Mouse (Mus musculus): ENCODE data around the gene Ncam1. TPM values are rescaled to one million over a fixed set of nuclear protein-coding genes. Genes with fewer than 3 reads are reported as not detected.

Ncam1 gene
- polyA plus RNA-seq, 1 experiment from 2014 or later = 373 TPM

DNA sequence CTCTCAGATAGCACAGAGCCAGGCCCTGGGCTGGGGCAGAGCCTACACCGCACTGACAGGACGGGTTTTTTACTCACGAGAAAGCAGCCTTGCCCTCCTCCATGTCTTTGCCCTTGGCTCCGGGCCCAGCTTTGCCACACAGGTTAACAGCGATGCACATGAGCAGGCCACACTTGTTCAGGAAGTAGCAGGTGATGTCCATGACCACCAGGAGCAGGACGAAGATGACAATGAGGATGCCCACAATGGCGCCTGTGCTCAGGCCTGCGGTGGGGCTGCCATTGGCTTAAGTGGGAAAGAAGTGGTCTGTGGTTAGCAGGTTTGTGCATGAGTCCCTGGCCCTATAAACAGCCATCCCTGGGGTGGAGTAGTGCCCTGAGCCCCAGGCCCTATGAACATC lies 289.1 kb downstream of the Ncam1 start:
- Histone ChIP-seq H3K4me3 (ENCODE audit: low read depth, low read length) (no peak overlapping the region), H3K36me3 (ENCODE audit: control insufficient read depth, insufficient read depth, low read length) (peaks cover 52% of the 10 kb centered on the region), H3K27me3 (ENCODE audit: control insufficient read depth, insufficient read depth, low read length) (no peaks in the 10 kb centered on the region), H3K27ac (ENCODE audit: low read depth, low read length) (no peak overlapping the region; the same call in 1 of the 2 replicates), H3K4me2 (ENCODE audit: low read depth, low read length) (no peak overlapping the region), H3K9ac (replicated peaks; ENCODE audit: low read depth, low read length) (no peak overlapping the region), H3K9me3 (ENCODE audit: control insufficient read depth, low read length) (no peaks in the 10 kb centered on the region), H3K4me1 (ENCODE audit: control insufficient read depth, insufficient read depth, low read length) (no peaks in the 10 kb centered on the region)
- 96% methylated on average over 8 of the region's 8 CpGs for WGBS
- no peak for ATAC-seq (ENCODE audit: low read depth)

DNA sequence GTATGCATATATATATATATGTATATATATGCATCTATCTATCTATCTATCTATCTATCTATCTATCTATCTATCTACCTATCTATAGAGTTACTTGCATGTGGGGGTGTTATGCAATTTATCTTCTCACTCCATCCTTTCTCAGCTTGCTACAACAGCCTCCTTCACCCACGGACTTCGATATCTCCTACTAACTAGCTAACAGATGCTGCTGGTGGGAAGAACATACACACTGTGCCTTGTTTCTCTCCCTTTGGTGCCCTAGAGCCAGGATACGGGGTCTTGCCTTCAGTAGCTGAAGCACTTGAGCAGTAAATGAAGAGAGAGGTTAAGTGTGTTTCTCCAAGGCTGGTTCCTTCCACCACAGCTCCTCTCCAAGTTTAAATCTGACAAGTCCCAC lies 289.6 kb downstream of the Ncam1 start:
- Histone ChIP-seq H3K9me3 (ENCODE audit: control insufficient read depth, low read length) (no peaks in the 10 kb centered on the region), H3K27ac (ENCODE audit: low read depth, low read length) (no peak overlapping the region), H3K36me3 (ENCODE audit: control insufficient read depth, insufficient read depth, low read length) (peaks cover 55% of the 10 kb centered on the region), H3K27me3 (ENCODE audit: control insufficient read depth, insufficient read depth, low read length) (no peaks in the 10 kb centered on the region), H3K9ac (replicated peaks; ENCODE audit: low read depth, low read length) (no peak overlapping the region), H3K4me1 (ENCODE audit: control insufficient read depth, insufficient read depth, low read length) (no peaks in the 10 kb centered on the region), H3K4me2 (ENCODE audit: low read depth, low read length) (no peak overlapping the region), H3K4me3 (ENCODE audit: low read depth, low read length) (no peak overlapping the region)
- no peak for ATAC-seq (ENCODE audit: low read depth)
- WGBS = 99% methylated on average over 3 of the region's 3 CpGs

DNA sequence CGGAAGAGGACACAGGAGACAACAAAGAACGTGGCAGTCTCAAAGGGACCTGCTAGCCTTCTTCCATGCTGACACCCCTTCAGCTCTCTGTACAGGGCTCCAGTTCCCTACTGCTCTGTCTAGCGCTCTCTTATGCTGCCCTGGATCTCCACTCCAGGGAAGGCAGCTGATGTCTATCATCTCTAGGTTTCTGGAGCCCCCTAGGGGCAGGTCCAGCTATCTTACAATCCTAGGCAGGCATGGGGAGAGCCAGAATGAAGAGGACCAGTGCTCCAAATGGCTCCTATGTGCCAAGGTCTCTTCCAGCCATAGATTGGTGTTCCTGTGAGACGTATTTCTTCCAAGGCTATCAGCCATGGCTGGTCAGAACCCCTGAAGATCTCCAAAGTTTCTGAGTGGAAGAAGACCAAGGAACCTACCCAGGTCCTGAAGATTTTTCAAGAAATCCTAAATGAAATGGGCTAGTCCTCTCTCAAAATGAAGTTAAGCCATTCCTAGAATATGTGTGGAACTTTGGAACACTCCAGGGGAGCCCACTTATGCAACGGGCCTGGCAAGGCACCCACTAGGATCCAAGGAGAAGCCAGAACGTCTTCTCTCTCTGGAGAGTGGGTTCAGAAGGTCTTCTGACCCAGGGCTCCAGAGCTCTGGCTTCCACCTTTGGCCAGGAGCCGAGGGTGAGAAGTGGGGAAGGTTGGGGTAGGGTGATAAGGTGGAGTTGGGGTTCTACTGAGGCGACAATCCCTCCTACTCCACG lies 290.7 kb downstream of the Ncam1 start:
- Histone ChIP-seq H3K9me3 (ENCODE audit: control insufficient read depth, low read length) (no peaks in the 10 kb centered on the region), H3K4me2 (ENCODE audit: low read depth, low read length) (no peak overlapping the region), H3K9ac (replicated peaks; ENCODE audit: low read depth, low read length) (no peak overlapping the region), H3K27ac (ENCODE audit: low read depth, low read length) (no peak overlapping the region), H3K36me3 (ENCODE audit: control insufficient read depth, insufficient read depth, low read length) (peaks cover 56% of the 10 kb centered on the region), H3K4me1 (ENCODE audit: control insufficient read depth, insufficient read depth, low read length) (no peaks in the 10 kb centered on the region), H3K4me3 (ENCODE audit: low read depth, low read length) (no peak overlapping the region), H3K27me3 (ENCODE audit: control insufficient read depth, insufficient read depth, low read length) (no peaks in the 10 kb centered on the region)
- 97% methylated on average over 9 of the region's 9 CpGs for WGBS
- ATAC-seq (ENCODE audit: low read depth) = no peak

DNA sequence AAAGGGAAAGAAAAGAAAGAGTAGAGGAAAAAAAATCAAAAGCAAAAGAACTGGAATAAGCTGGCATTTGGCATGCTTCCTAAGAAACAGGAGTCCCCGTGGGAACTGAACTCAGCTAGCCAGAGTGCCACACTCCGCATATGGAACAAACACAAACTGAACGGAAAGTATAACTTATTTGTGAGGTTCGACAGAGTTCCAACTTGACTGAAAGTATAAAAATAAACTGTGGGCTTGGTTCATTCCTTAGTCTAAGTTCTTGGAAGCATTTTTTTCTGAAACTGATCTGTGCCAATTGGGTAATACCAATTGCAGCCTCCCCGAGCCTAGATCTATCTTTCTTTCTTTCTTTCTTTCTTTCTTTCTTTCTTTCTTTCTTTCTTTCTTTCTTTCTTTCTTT lies 294.1 kb downstream of the Ncam1 start:
- H3K4me2 ChIP-seq (ENCODE audit: low read depth, low read length) = no peak overlapping the region
- H3K36me3 ChIP-seq (ENCODE audit: control insufficient read depth, insufficient read depth, low read length) = peaks cover 48% of the 10 kb centered on the region
- H3K9ac ChIP-seq (replicated peaks; ENCODE audit: low read depth, low read length) = no peak overlapping the region
- no peak overlapping the region for H3K27ac ChIP-seq (ENCODE audit: low read depth, low read length)
- no peaks in the 10 kb centered on the region for H3K4me1 ChIP-seq (ENCODE audit: control insufficient read depth, insufficient read depth, low read length)
- ATAC-seq (ENCODE audit: low read depth) = no peak
- H3K27me3 ChIP-seq (ENCODE audit: control insufficient read depth, insufficient read depth, low read length) = no peaks in the 10 kb centered on the region
- no peaks in the 10 kb centered on the region for H3K9me3 ChIP-seq (ENCODE audit: control insufficient read depth, low read length)
- H3K4me3 ChIP-seq (ENCODE audit: low read depth, low read length) = no peak overlapping the region
- WGBS = 71% methylated on average over 5 of the region's 5 CpGs

DNA sequence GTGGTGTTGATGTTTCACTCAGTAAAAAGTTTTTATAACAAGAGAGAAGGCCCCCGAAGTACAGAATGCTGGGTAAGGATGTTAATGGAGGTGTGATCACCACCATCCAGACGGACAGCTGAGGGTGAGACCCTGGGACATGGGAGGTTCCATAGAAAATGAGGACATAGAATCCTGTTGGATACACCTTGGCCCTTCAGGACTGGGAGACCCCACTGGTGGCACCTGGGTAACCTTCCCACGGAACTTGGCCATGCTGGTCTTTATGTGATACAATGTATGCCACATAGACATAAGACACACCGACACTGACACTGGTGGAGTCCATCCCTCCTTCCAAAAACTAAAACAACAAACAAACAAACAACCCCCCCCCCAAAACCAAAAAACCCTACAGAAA lies 296.5 kb downstream of the Ncam1 start:
- no peak for ATAC-seq (ENCODE audit: low read depth)
- Histone ChIP-seq H3K27ac (ENCODE audit: low read depth, low read length) (no peak overlapping the region), H3K36me3 (ENCODE audit: control insufficient read depth, insufficient read depth, low read length) (peaks cover 26% of the 10 kb centered on the region), H3K27me3 (ENCODE audit: control insufficient read depth, insufficient read depth, low read length) (no peaks in the 10 kb centered on the region), H3K9ac (replicated peaks; ENCODE audit: low read depth, low read length) (no peak overlapping the region), H3K4me1 (ENCODE audit: control insufficient read depth, insufficient read depth, low read length) (no peaks in the 10 kb centered on the region), H3K9me3 (ENCODE audit: control insufficient read depth, low read length) (no peaks in the 10 kb centered on the region), H3K4me2 (ENCODE audit: low read depth, low read length) (no peak overlapping the region), H3K4me3 (ENCODE audit: low read depth, low read length) (no peak overlapping the region)
- 86% methylated on average over 4 of the region's 4 CpGs for WGBS

DNA sequence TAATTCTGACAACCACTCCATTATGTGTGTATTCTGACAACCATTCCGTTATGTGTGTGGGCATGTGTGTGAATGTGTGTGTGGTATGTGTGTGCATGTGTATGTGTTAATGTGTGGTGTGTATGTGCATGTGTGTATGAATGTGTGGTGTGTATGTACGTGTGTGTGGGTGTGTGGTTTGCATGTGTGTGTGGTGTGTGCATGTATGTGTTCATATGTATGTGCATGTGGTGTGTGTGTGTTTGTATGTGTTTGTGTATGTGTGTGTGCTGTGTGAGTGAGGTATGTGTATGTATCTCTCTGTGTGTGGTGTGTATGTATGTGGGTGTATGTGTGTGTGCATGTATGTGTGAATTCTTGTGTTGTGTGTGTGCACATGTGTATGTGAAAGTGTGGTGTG lies 298.8 kb downstream of the Ncam1 start:
- H3K9ac ChIP-seq (replicated peaks; ENCODE audit: low read depth, low read length) = no peak overlapping the region
- WGBS = 89% methylated on average over 2 of the region's 2 CpGs
- H3K4me1 ChIP-seq (ENCODE audit: control insufficient read depth, insufficient read depth, low read length) = no peaks in the 10 kb centered on the region
- H3K4me3 ChIP-seq (ENCODE audit: low read depth, low read length) = no peak overlapping the region
- 0 out of 2 replicates have a peak, but pooled peaks cover 4% of the 10 kb centered on the region for H3K36me3 ChIP-seq (ENCODE audit: control insufficient read depth, insufficient read depth, low read length)
- ATAC-seq (ENCODE audit: low read depth) = no peak
- H3K4me2 ChIP-seq (ENCODE audit: low read depth, low read length) = no peak overlapping the region
- H3K27me3 ChIP-seq (ENCODE audit: control insufficient read depth, insufficient read depth, low read length) = no peaks in the 10 kb centered on the region
- no peaks in the 10 kb centered on the region for H3K9me3 ChIP-seq (ENCODE audit: control insufficient read depth, low read length)
- no peak overlapping the region for H3K27ac ChIP-seq (ENCODE audit: low read depth, low read length)

DNA sequence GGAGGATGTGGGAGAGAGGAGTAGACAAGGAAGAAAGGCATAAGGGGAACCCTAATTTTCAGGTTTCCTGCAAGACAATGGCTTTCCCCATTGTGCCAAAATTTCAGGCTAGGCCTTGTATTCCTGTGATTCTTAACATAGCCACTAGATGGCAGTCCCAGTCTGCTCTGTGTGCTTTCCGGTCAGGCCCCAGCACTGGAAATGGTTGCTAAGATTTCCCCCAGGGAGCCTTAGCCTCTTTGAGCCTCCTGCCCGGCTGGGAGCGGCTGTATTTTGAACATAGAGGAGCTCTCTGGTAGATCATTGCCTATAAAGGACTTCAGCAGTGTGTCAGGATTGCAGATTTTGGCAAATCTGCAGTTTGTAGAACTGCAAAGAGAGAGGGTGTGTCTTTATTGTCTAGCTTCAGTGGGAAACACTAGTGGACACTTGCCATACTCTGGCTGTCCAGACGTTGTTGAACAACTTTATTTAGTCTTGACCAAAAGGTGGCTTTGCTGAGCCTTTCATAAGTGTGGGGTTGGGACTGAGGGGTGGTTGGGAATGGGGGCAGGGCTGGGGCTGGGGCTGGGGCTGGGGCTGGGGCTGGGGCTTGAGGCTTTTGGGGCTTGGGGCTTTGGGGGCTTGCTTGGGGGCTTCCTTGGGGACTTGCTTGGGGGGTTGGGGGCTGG lies 304.6 kb downstream of the Ncam1 start:
- Histone ChIP-seq H3K4me1 (ENCODE audit: control insufficient read depth, insufficient read depth, low read length) (no peaks in the 10 kb centered on the region; the same call in 1 of the 2 replicates), H3K27ac (ENCODE audit: low read depth, low read length) (no peak overlapping the region), H3K9me3 (ENCODE audit: control insufficient read depth, low read length) (no peaks in the 10 kb centered on the region), H3K9ac (replicated peaks; ENCODE audit: low read depth, low read length) (no peak overlapping the region), H3K27me3 (ENCODE audit: control insufficient read depth, insufficient read depth, low read length) (no peaks in the 10 kb centered on the region), H3K4me3 (ENCODE audit: low read depth, low read length) (no peak overlapping the region), H3K36me3 (ENCODE audit: control insufficient read depth, insufficient read depth, low read length) (no peaks in the 10 kb centered on the region), H3K4me2 (ENCODE audit: low read depth, low read length) (peak overlapping the region; percentile 16; the same call in 1 of the 2 replicates)
- peak; percentile 80; the same call in 1 of the 2 replicates for ATAC-seq (ENCODE audit: low read depth)
- WGBS = 5% methylated on average over 4 of the region's 4 CpGs

DNA sequence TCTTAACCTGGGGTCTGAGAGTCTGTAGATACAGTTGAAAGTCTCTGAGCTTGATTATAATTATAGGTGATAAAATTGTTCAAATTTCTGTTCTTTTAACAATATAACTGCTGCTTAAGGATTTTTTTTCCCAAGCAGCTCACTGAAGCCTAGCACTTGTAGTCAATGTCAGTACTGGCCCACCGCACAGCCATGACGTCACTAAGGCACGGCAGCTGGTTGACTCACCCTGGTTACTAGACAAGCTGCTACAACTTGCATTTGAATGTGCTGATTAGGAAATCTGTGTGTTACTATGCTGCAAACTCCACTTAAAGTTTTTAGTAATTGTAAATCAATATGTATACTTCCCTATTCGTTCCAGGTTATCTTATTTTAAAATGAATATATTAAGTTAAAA lies 308.1 kb downstream of the Ncam1 start:
- H3K4me1 ChIP-seq (ENCODE audit: control insufficient read depth, insufficient read depth, low read length) = peaks cover 5% of the 10 kb centered on the region; the same call in 1 of the 2 replicates
- 77% methylated on average over 4 of the region's 4 CpGs for WGBS
- H3K9ac ChIP-seq (replicated peaks; ENCODE audit: low read depth, low read length) = no peak overlapping the region
- no peak for ATAC-seq (ENCODE audit: low read depth)
- H3K4me2 ChIP-seq (ENCODE audit: low read depth, low read length) = no peak overlapping the region
- no peak overlapping the region for H3K4me3 ChIP-seq (ENCODE audit: low read depth, low read length)
- H3K36me3 ChIP-seq (ENCODE audit: control insufficient read depth, insufficient read depth, low read length) = no peaks in the 10 kb centered on the region
- H3K9me3 ChIP-seq (ENCODE audit: control insufficient read depth, low read length) = no peaks in the 10 kb centered on the region
- no peak overlapping the region for H3K27ac ChIP-seq (ENCODE audit: low read depth, low read length)
- no peaks in the 10 kb centered on the region for H3K27me3 ChIP-seq (ENCODE audit: control insufficient read depth, insufficient read depth, low read length)

Data from neural tube, embryonic 14.5 days (tissue).